Mouse (Mus musculus) CH12.LX (cell line): ENCODE measurements around the gene Fam205c. TPM values are rescaled to one million over a fixed set of nuclear protein-coding genes. Genes with fewer than 3 reads are reported as not detected.

Experiments used
- DNase-seq: peaks from one replicate; pipeline ENCODE4 v3.0.0-alpha.2; 2013; ENCODE audit errors: extremely low read depth
- H3K27ac ChIP-seq: 2 replicates; pipeline ENCODE4 v1.5.1; 2012; ENCODE audit warnings: low read depth, mild to moderate bottlenecking, control low read depth, moderate library complexity; ENCODE audit not compliant: insufficient read depth
- H3K27me3 ChIP-seq: replicated peaks from 2 replicates; pipeline ENCODE3; 2012; ENCODE audit warnings: inconsistent platforms
- H3K36me3 ChIP-seq, 2 experiments: replicated peaks in 1 of 2; 2 replicates each; pipeline versions ENCODE3 to v1.6.1; 2012; ENCODE audit warnings: inconsistent platforms in 1 of 2, low read length in 1 of 2, mild to moderate bottlenecking in 1 of 2, mixed read lengths in 1 of 2, moderate library complexity in 1 of 2; ENCODE audit not compliant: control insufficient read depth in 1 of 2, insufficient read depth in 1 of 2
- H3K4me1 ChIP-seq, 2 experiments: 2 replicates each; pipeline ENCODE4 v1.6.1; 2012; ENCODE audit warnings: inconsistent platforms in 1 of 2, moderate library complexity in 1 of 2; ENCODE audit not compliant: insufficient read depth in 2 of 2, control insufficient read depth in 1 of 2
- H3K4me2 ChIP-seq: 2 replicates; pipeline ENCODE4 v1.6.1; 2012; ENCODE audit warnings: low read depth, mild to moderate bottlenecking, control low read depth; ENCODE audit not compliant: poor library complexity, insufficient read depth, severe bottlenecking
- H3K4me3 ChIP-seq, 3 experiments: fragments of 150-350 bp in 1 of 3; sonication (generic) in 1 of 3; replicated peaks in 1 of 3; 2 replicates each; pipeline versions ENCODE3 to v1.5.1; 2011 to 2012; ENCODE audit warnings: low read depth in 2 of 3, low read length in 2 of 3, mild to moderate bottlenecking in 2 of 3, moderate library complexity in 2 of 3, control low read depth in 1 of 3, improper control_type of control experiment in 1 of 3, inconsistent platforms in 1 of 3, mixed read lengths in 1 of 3; ENCODE audit not compliant: poor library complexity in 1 of 3
- H3K79me2 ChIP-seq: replicated peaks from 2 replicates; pipeline ENCODE4 v1.6.1; 2012; ENCODE audit warnings: mild to moderate bottlenecking, moderate library complexity; ENCODE audit not compliant: control insufficient read depth, poor library complexity, insufficient read depth, severe bottlenecking; ENCODE audit errors: extremely low read depth
- H3K9ac ChIP-seq: 2 replicates; pipeline ENCODE4 v1.6.1; 2012; ENCODE audit warnings: low read depth, mild to moderate bottlenecking, control low read depth, moderate library complexity; ENCODE audit not compliant: insufficient read depth
- H3K9me3 ChIP-seq: replicated peaks from 2 replicates; pipeline ENCODE3; 2012; ENCODE audit warnings: low read length, inconsistent platforms, mixed read lengths
- ELF1 ChIP-seq: IDR thresholded peaks from 2 replicates; pipeline ENCODE4 v1.6.1; 2014; ENCODE audit warnings: low read depth, mild to moderate bottlenecking, inconsistent platforms, low read length, improper control_type of control experiment
- GABPA ChIP-seq: IDR thresholded peaks from 2 replicates; pipeline ENCODE4 v1.6.1; 2012; ENCODE audit warnings: low read depth, low read length, improper control_type of control experiment, inconsistent platforms; ENCODE audit not compliant: insufficient replicate concordance
- JUND ChIP-seq: conservative IDR thresholded peaks from 2 replicates; pipeline ENCODE4 v1.6.1; 2011; ENCODE audit warnings: low read depth, low read length, improper control_type of control experiment
- KAT2A ChIP-seq: IDR thresholded peaks from 2 replicates; pipeline ENCODE4 v1.6.1; 2012; ENCODE audit warnings: low read length, improper control_type of control experiment, inconsistent platforms; ENCODE audit not compliant: insufficient replicate concordance
- MAFK ChIP-seq: IDR thresholded peaks from 2 replicates; pipeline ENCODE4 v1.6.1; 2011; ENCODE audit warnings: low read length, improper control_type of control experiment; ENCODE audit not compliant: insufficient replicate concordance
- MAX ChIP-seq: IDR thresholded peaks from 2 replicates; pipeline ENCODE4 v1.6.1; 2011; ENCODE audit warnings: low read length, improper control_type of control experiment
- MAZ ChIP-seq: IDR thresholded peaks from 2 replicates; pipeline ENCODE4 v1.6.1; 2012; ENCODE audit warnings: low read depth, mild to moderate bottlenecking, inconsistent platforms, low read length, improper control_type of control experiment, moderate library complexity
- MXI1 ChIP-seq: IDR thresholded peaks from 2 replicates; pipeline ENCODE4 v1.6.1; 2011; ENCODE audit warnings: mild to moderate bottlenecking, low read depth, low read length, improper control_type of control experiment
- MYC ChIP-seq: IDR thresholded peaks from 2 replicates; pipeline ENCODE4 v1.6.1; 2011; ENCODE audit warnings: low read depth, mild to moderate bottlenecking, improper control_type of control experiment, low read length
- NRF1 ChIP-seq: IDR thresholded peaks from 2 replicates; pipeline ENCODE4 v1.6.1; 2014; ENCODE audit warnings: low read depth, mild to moderate bottlenecking, inconsistent platforms, low read length, improper control_type of control experiment, moderate library complexity
- POLR2A ChIP-seq: IDR thresholded peaks from 2 replicates; pipeline ENCODE4 v1.6.1; 2011; ENCODE audit warnings: low read depth, mild to moderate bottlenecking, improper control_type of control experiment, low read length
- POLR2AphosphoS2 ChIP-seq: IDR thresholded peaks from 2 replicates; pipeline ENCODE4 v1.6.1; 2011; ENCODE audit warnings: low read depth, low read length, improper control_type of control experiment
- RAD21 ChIP-seq: IDR thresholded peaks from 2 replicates; pipeline ENCODE4 v1.6.1; 2011; ENCODE audit warnings: low read depth, mild to moderate bottlenecking, low read length, improper control_type of control experiment, moderate library complexity
- RCOR1 ChIP-seq: conservative IDR thresholded peaks from 2 replicates; pipeline ENCODE4 v1.6.1; 2012; ENCODE audit warnings: low read depth, mild to moderate bottlenecking, inconsistent platforms, low read length, improper control_type of control experiment
- SIN3A ChIP-seq: IDR thresholded peaks from 2 replicates; pipeline ENCODE4 v1.6.1; 2012; ENCODE audit warnings: low read length, improper control_type of control experiment, inconsistent platforms
- TBP ChIP-seq: conservative IDR thresholded peaks from 2 replicates; pipeline ENCODE4 v1.6.1; 2011; ENCODE audit warnings: low read depth, low read length, improper control_type of control experiment
- TCF12 ChIP-seq: IDR thresholded peaks from 2 replicates; pipeline ENCODE4 v1.6.1; 2014; ENCODE audit warnings: low read depth, mild to moderate bottlenecking, inconsistent platforms, low read length, improper control_type of control experiment
- UBTF ChIP-seq: IDR thresholded peaks from 2 replicates; pipeline ENCODE4 v1.6.1; 2012; ENCODE audit warnings: low read depth, mild to moderate bottlenecking, inconsistent platforms, low read length, improper control_type of control experiment, moderate library complexity
- USF1 ChIP-seq: IDR thresholded peaks from 2 replicates; pipeline ENCODE4 v1.6.1; 2014; ENCODE audit warnings: low read depth, mild to moderate bottlenecking, inconsistent platforms, low read length, improper control_type of control experiment
- USF2 ChIP-seq: conservative IDR thresholded peaks from 2 replicates; pipeline ENCODE4 v1.6.1; 2011; ENCODE audit warnings: low read depth, low read length, improper control_type of control experiment
- ZKSCAN1 ChIP-seq: IDR thresholded peaks from 2 replicates; pipeline ENCODE4 v1.6.1; 2012; ENCODE audit warnings: low read depth, inconsistent platforms, low read length, improper control_type of control experiment, borderline replicate concordance
- ZMIZ1 ChIP-seq: IDR thresholded peaks from 2 replicates; pipeline ENCODE4 v1.6.1; 2012; ENCODE audit warnings: low read depth, mild to moderate bottlenecking, inconsistent platforms, low read length, improper control_type of control experiment
- dilution Hi-C: fragments of 300-500 bp; cut with MboI; formaldehyde crosslinking; loops from 2 replicates; pipeline ENCODE4 v1.14.3; 2020; ENCODE audit warnings: low sequenced_read_pairs; ENCODE audit not compliant: extremely low pct_unique_long_range_greater_than_20kb, extremely low pct_ligation_motif_present
- in situ Hi-C: fragments of 300-500 bp; cut with MboI; formaldehyde crosslinking; loops from 3 replicates; pipeline ENCODE4 v1.14.3; 2019; ENCODE audit warnings: low sequenced_read_pairs, low pct_ligation_motif_present, low pct_unique_long_range_greater_than_20kb, mixed read lengths
- polyA plus RNA-seq: library from polyadenylated mRNA; unstranded; fragments of >175 nt; gene quantifications from 2 replicates; pipeline ENCODE4 v1.2.1, GENCODE M21; 2012; ENCODE audit warnings: low read depth; ENCODE audit not compliant: insufficient read length
- total RNA-seq, 2 experiments: library from RNA; depleted of rRNA; stranded (reverse); fragments of 300-350 nt in 1 of 2; fragments of >200 nt in 1 of 2; gene quantifications; 2 replicates each; pipeline ENCODE4 v1.2.3; 2012 to 2014

Fam205c gene
- total and polyA plus RNA-seq, 3 experiments: not detected

GRCm38 (mm10) chr4:42913391-42913790 lies 39.4 kb upstream of the Fam205c start:
- in situ Hi-C loops: no loop called here
- Histone ChIP-seq H3K4me2 (no peak overlapping the region), H3K79me2 (no peaks in the 10 kb centered on the region), H3K9ac (no peak overlapping the region), H3K4me3 (no peak overlapping the region), H3K27ac (no peak overlapping the region), H3K27me3 (peaks cover 76% of the 10 kb centered on the region), H3K4me1 (no peaks in the 10 kb centered on the region), H3K36me3 (no peaks in the 10 kb centered on the region), H3K9me3 (peaks cover 2% of the 10 kb centered on the region)
- dilution Hi-C loops: no loop called here
- TF ChIP-seq ELF1 (no peak), JUND (no peak), POLR2A (no peak), USF2 (no peak), SIN3A (no peak), MAX (no peak), MAZ (no peak), MXI1 (no peak), POLR2AphosphoS2 (no peak), RCOR1 (no peak), KAT2A (no peak)
- no peak for DNase-seq

GRCm38 (mm10) chr4:42904966-42905365 lies 30.9 kb upstream of the Fam205c start:
- TF ChIP-seq TBP (no peak), MXI1 (no peak), MAZ (no peak), GABPA (no peak), TCF12 (no peak), ELF1 (no peak), NRF1 (no peak), JUND (no peak), MAFK (no peak), UBTF (no peak), RAD21 (no peak), ZKSCAN1 (no peak), USF2 (no peak), ZMIZ1 (no peak), USF1 (no peak), MYC (no peak), POLR2A (no peak), POLR2AphosphoS2 (no peak)
- dilution Hi-C loops (no loop called here), in situ Hi-C loops (no loop called here)
- H3K27me3 ChIP-seq: peaks cover 59% of the 10 kb centered on the region
- no peak overlapping the region for H3K4me2 ChIP-seq
- H3K9ac ChIP-seq: no peak overlapping the region
- no peaks in the 10 kb centered on the region for H3K79me2 ChIP-seq
- no peak overlapping the region for H3K4me3 ChIP-seq
- DNase-seq: no peak
- no peaks in the 10 kb centered on the region; a peak in 1 of 4 replicates for H3K4me1 ChIP-seq
- no peaks in the 10 kb centered on the region for H3K36me3 ChIP-seq
- no peak overlapping the region for H3K27ac ChIP-seq
- H3K9me3 ChIP-seq: peaks cover 4% of the 10 kb centered on the region
